Mouse (Mus musculus): ENCODE measurements around the gene Ccin. TPM values are rescaled to one million over a fixed set of nuclear protein-coding genes. Genes with fewer than 3 reads are reported as not detected.

Gene Ccin
- polyA plus RNA-seq, 1 experiment from 2014 or later = not detected

- no peaks in the 10 kb centered on the region for H3K9me3 ChIP-seq (ENCODE audit: low read length)
- WGBS = 46% methylated on average over 4 of the region's 4 CpGs
Measured at GRCm38 (mm10) chr4:43964951-43965684, 18.2 kb upstream of the Ccin start.

DNA sequence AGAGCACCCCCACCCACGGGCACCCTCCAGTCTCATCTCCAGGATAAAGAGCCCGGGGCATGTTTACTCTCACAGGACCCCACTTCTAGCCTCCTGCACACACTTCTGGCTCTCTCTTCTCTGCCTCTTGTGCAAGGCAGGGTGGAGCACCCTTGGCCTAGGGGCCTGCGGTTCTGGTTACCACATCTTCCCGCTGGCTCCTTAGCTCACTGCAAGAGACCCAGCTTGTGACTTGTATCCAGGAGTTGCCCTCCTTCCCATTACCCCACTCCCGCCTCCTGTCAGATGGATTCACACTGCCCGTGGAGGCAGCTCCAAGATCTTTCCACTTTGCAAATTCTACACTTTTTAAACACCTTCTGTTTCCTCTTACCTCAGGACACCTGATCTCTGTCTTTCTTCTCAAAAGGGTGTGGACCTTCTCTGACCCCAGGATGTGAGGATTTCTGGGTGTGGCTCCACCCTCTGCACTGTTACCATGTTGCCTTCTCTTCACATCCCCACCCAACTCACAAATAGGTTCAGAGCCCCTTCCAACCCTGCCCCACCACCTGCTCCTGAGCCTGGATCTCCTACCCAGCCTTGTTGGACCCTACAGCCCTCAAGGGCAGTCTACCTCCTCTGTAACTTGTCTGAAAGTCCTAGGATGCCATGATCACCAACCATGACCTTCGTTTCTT lies 17.3 kb upstream of the Ccin start:
- TF ChIP-seq CTCF (IDR thresholded peaks at IDR 0.05) = no peak
- TF ChIP-seq EP300 (IDR thresholded peaks at IDR 0.05) = no peak
- Histone ChIP-seq H3K4me2 (replicated peaks; ENCODE audit: low read depth, low read length) (no peak overlapping the region), H3K27ac (ENCODE audit: low read length) (peak overlapping the region; percentile 72; the same call in 1 of the 2 replicates), H3K36me3 (ENCODE audit: insufficient read depth, low read length) (no peaks in the 10 kb centered on the region), H3K27me3 (replicated peaks; ENCODE audit: insufficient read depth, low read length) (no peaks in the 10 kb centered on the region), H3K4me3 (ENCODE audit: low read depth, low read length) (no peak overlapping the region), H3K9me3 (ENCODE audit: low read length) (no peaks in the 10 kb centered on the region), H3K9ac (replicated peaks; ENCODE audit: low read depth) (no peak overlapping the region), H3K4me1 (ENCODE audit: insufficient read depth, low read depth, low read length) (peaks cover 17% of the 10 kb centered on the region; the same call in 1 of the 2 replicates)
- 54% methylated on average over 7 of the region's 7 CpGs for WGBS
- DNase-seq (ENCODE audit: low spot score) (peak; percentile 69), ATAC-seq (peak; percentile 74)

More at GRCm38 (mm10) chr4:43964951-43965684, 18.2 kb upstream of the Ccin start:
- H3K27me3 ChIP-seq (replicated peaks; ENCODE audit: insufficient read depth, low read length) = no peaks in the 10 kb centered on the region
- peaks cover 17% of the 10 kb centered on the region; the same call in 1 of the 2 replicates for H3K4me1 ChIP-seq (ENCODE audit: insufficient read depth, low read depth, low read length)
- DNase-seq (ENCODE audit: low spot score) = peak; percentile 71
- peak; percentile 65 for ATAC-seq
- peak overlapping the region; percentile 72 for H3K27ac ChIP-seq (ENCODE audit: low read length)
- no peak overlapping the region for H3K4me2 ChIP-seq (replicated peaks; ENCODE audit: low read depth, low read length)
- no peak overlapping the region for H3K4me3 ChIP-seq (ENCODE audit: low read depth, low read length)
- no peak for TF ChIP-seq EP300 (IDR thresholded peaks at IDR 0.05)
- TF ChIP-seq CTCF (IDR thresholded peaks at IDR 0.05) = no peak
- no peak overlapping the region for H3K9ac ChIP-seq (replicated peaks; ENCODE audit: low read depth)
- no peaks in the 10 kb centered on the region for H3K36me3 ChIP-seq (ENCODE audit: insufficient read depth, low read length)

DNA sequence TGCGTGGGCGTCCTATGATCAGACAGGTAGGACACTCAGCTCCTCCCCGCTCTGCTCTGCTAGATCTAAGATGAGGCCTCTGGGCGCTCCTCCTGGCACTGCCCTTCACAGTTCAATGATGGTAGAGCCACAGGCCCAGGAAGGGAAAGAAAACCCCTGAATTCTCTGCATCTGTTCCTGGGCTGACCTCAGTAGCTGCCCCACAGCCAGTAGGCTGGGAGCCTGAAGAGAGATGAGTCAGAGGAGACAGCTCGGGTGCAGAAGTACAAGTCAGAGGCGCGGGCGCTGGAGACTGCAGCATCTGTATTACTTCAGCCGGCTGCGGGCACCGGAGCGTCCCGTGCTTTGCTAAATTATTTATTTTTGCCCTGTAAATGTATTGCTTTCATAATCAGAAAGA lies 14.6 kb upstream of the Ccin start:
- no peak for TF ChIP-seq CTCF (IDR thresholded peaks at IDR 0.05)
- no peak for TF ChIP-seq EP300 (IDR thresholded peaks at IDR 0.05)
- no peaks in the 10 kb centered on the region for H3K9me3 ChIP-seq (ENCODE audit: low read length)
- 0 out of 2 replicates have a peak overlapping the region, but pooled peaks have one; percentile 5 for H3K27ac ChIP-seq (ENCODE audit: low read length)
- no peaks in the 10 kb centered on the region for H3K27me3 ChIP-seq (replicated peaks; ENCODE audit: insufficient read depth, low read length)
- H3K4me3 ChIP-seq (ENCODE audit: low read depth, low read length) = no peak overlapping the region
- H3K4me1 ChIP-seq (ENCODE audit: insufficient read depth, low read depth, low read length) = peaks cover 23% of the 10 kb centered on the region; the same call in 1 of the 2 replicates
- 62% methylated on average over 13 of the region's 13 CpGs for WGBS
- no peak overlapping the region for H3K9ac ChIP-seq (replicated peaks; ENCODE audit: low read depth)
- no peaks in the 10 kb centered on the region for H3K36me3 ChIP-seq (ENCODE audit: insufficient read depth, low read length)
- DNase-seq (ENCODE audit: low spot score) (peak; percentile 70), ATAC-seq (no peak)
- no peak overlapping the region for H3K4me2 ChIP-seq (replicated peaks; ENCODE audit: low read depth, low read length)

GRCm38 (mm10) chr4:43969373-43969772 lies 13.9 kb upstream of the Ccin start:
- no peak overlapping the region for H3K4me2 ChIP-seq (replicated peaks; ENCODE audit: low read depth, low read length)
- H3K4me3 ChIP-seq (ENCODE audit: low read depth, low read length) = no peak overlapping the region
- H3K9ac ChIP-seq (replicated peaks; ENCODE audit: low read depth) = no peak overlapping the region
- WGBS = 39% methylated on average over 4 of the region's 4 CpGs
- peaks cover 17% of the 10 kb centered on the region; the same call in 1 of the 2 replicates for H3K4me1 ChIP-seq (ENCODE audit: insufficient read depth, low read depth, low read length)
- no peaks in the 10 kb centered on the region for H3K9me3 ChIP-seq (ENCODE audit: low read length)
- no peaks in the 10 kb centered on the region for H3K27me3 ChIP-seq (replicated peaks; ENCODE audit: insufficient read depth, low read length)
- H3K36me3 ChIP-seq (ENCODE audit: insufficient read depth, low read length) = no peaks in the 10 kb centered on the region
- ATAC-seq = no peak
- TF ChIP-seq EP300 (IDR thresholded peaks at IDR 0.05) (no peak), CTCF (IDR thresholded peaks at IDR 0.05) (no peak)
- no peak for DNase-seq (ENCODE audit: low spot score)
- no peak overlapping the region; the same call in 1 of the 2 replicates for H3K27ac ChIP-seq (ENCODE audit: low read length)

DNA sequence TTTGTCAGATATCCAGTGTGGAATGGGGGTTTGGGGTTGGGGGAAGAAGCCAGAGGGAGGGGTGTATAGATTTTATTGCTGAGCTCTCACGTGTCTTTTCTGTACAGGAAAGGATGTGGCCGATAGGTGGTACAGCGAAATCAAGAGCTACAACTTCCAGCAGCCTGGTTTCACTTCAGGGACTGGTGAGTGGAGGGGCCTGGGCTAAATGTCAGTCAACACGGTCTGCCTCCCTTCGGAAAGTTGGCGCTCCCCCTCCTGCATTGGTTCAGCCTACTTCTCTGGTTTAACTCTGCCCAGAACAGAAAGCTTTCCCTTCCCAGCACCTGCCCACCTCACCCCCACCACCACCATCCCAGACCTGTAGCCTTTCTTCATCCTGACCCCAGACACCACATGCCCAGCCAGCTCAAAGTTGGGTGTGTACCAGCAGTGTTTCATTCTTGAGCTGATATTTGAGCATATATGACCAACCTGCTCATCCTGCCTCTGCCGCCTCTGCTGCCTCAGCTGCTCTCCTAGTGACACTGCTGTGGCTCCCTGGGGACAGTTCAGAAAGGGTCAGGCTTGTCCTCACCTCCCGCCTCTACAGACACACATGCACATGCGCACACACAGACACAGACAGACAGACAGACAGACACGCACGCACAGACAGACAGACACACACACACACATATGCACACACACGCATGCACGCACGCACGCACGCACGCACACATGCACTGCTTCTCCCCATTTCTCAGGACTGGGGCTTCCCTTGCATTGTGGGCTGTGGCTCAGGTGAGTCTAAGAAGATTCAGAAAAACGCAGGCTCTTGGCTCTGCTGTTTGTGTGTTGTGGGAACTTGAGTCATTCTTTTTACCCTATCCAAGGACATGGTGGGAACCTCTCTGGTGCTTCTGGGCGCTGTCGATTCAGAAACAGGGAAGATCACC lies 12.6 kb upstream of the Ccin start:
- no peak for ATAC-seq
- TF ChIP-seq EP300 (IDR thresholded peaks at IDR 0.05) (no peak), CTCF (IDR thresholded peaks at IDR 0.05) (no peak)
- H3K9me3 ChIP-seq (ENCODE audit: low read length) = no peaks in the 10 kb centered on the region
- H3K4me2 ChIP-seq (replicated peaks; ENCODE audit: low read depth, low read length) = no peak overlapping the region
- DNase-seq (ENCODE audit: low spot score) = no peak
- 86% methylated on average over 20 of the region's 20 CpGs for WGBS
- no peak overlapping the region for H3K4me3 ChIP-seq (ENCODE audit: low read depth, low read length)
- H3K9ac ChIP-seq (replicated peaks; ENCODE audit: low read depth) = no peak overlapping the region
- H3K27me3 ChIP-seq (replicated peaks; ENCODE audit: insufficient read depth, low read length) = no peaks in the 10 kb centered on the region
- H3K4me1 ChIP-seq (ENCODE audit: insufficient read depth, low read depth, low read length) = peaks cover 12% of the 10 kb centered on the region; the same call in 1 of the 2 replicates
- H3K36me3 ChIP-seq (ENCODE audit: insufficient read depth, low read length) = no peaks in the 10 kb centered on the region
- no peak overlapping the region for H3K27ac ChIP-seq (ENCODE audit: low read length)
